Mouse (Mus musculus) layer of hippocampus, postnatal 36 days (tissue): ENCODE measurements around the gene Gm10130. TPM values are rescaled to one million over a fixed set of nuclear protein-coding genes. Genes with fewer than 3 reads are reported as not detected.
"Not testable (repeated sequence)": the region's sequence is repeated elsewhere in the genome, so short reads cannot be mapped to it uniquely, and the experiment has no call there.

Source experiments
- DNase-seq, 2 experiments: peaks; one replicate each; pipeline ENCODE4 v3.0.0; 2022
- total RNA-seq, 2 experiments: library from RNA; stranded (reverse); gene quantifications; 2 replicates each; pipeline ENCODE4 v1.2.3; 2021

Gm10130 gene
- 1 to 10 TPM; 2.6 to 4.0 TPM for total RNA-seq

GRCm38 (mm10) chr2:150323402-150323801 is at the start of gene Gm10130:
TSS of gene Gm10130 (plus strand) at chr2:150323702.
- no peak for DNase-seq

- DNase-seq, result no peak
These were observed 29.8 kb upstream of the Gm10130 start for GRCm38 (mm10) chr2:150293669-150294068.

- no peak for DNase-seq
These were observed 24.4 kb upstream of the Gm10130 start for GRCm38 (mm10) chr2:150299096-150299495.

GRCm38 (mm10) chr2:150307183-150307773 is 16.2 kb upstream of the Gm10130 start:
- no peak for DNase-seq

GRCm38 (mm10) chr2:150310952-150311884 is 12.3 kb upstream of the Gm10130 start:
- DNase-seq, result peak; percentile 84 to 86

GRCm38 (mm10) chr2:150316140-150316539 is 7.4 kb upstream of the Gm10130 start:
- DNase-seq, result no peak

GRCm38 (mm10) chr2:150318973-150319372 is 4.5 kb upstream of the Gm10130 start:
- DNase-seq, result no peak

GRCm38 (mm10) chr2:150357136-150357535 is 33.6 kb downstream of the Gm10130 start:
- not testable (repeated sequence) for DNase-seq

- DNase-seq, result peak; percentile 83 to 85
These were observed 38.8 kb downstream of the Gm10130 start, which contains the start of gene 3300002I08Rik for GRCm38 (mm10) chr2:150362113-150362877. TSS of gene 3300002I08Rik (minus strand) at chr2:150362765.

GRCm38 (mm10) chr2:150362878-150363229 is 39.4 kb downstream of the Gm10130 start:
- no peak for DNase-seq

- DNase-seq, result not testable (repeated sequence)
These were observed 62.1 kb downstream of the Gm10130 start for GRCm38 (mm10) chr2:150385553-150386106.

- no peak for DNase-seq
These were observed 66.7 kb downstream of the Gm10130 start for GRCm38 (mm10) chr2:150390198-150390597.

- DNase-seq, result not testable (repeated sequence)
These were observed 88.6 kb downstream of the Gm10130 start for GRCm38 (mm10) chr2:150412146-150412545.

Other genes with a start within 250 kb of the Gm10130 start
- 10 to 100 TPM; 11.2 to 11.6 TPM for gene Zfp120, start 187.0 kb upstream of the Gm10130 start, total RNA-seq
- gene Gm10770, start 144.0 kb upstream of the Gm10130 start, total RNA-seq, result not detected
- gene Gm14139, start 141.9 kb upstream of the Gm10130 start, total RNA-seq, result not detected
- 10 to 100 TPM; 10.2 to 10.4 TPM for gene Zfp937, start 105.6 kb upstream of the Gm10130 start, total RNA-seq
- 1 to 10 TPM; 6.9 to 7.1 TPM for gene Gm21994, start 68.1 kb upstream of the Gm10130 start, total RNA-seq
- under 1 TPM; 0.15 to 0.20 TPM for gene Gm14124, start 66.2 kb upstream of the Gm10130 start, total RNA-seq
- 1 to 10 TPM; 7.3 to 9.9 TPM for gene 3300002I08Rik, start 39.1 kb downstream of the Gm10130 start, total RNA-seq
- gene Zfp442, start 127.8 kb downstream of the Gm10130 start, total RNA-seq, result 10 to 100 TPM in 1 of 2 experiments, 1 to 10 TPM in 1; 9.1 to 10.3 TPM
- under 1 TPM; 0.15 to 0.28 TPM for gene Zfp345, start 161.4 kb downstream of the Gm10130 start, total RNA-seq
- not detected for gene Cst7, start 246.7 kb downstream of the Gm10130 start, total RNA-seq